ENCODE assay signal across 8 mouse cellular contexts in genomic region chr11:105362946-105363597, GRCm38 (mm10).
DNase-seq lines count a peak whose midpoint lies in the region; ATAC-seq and TF ChIP-seq lines count a peak whose summit lies in the region.

No protein-coding gene starts in this region.

- 3% methylated on average over 40 of the region's 40 CpGs for WGBS in lung, embryonic 14.5 days
- under 1% methylated on average over 40 of the region's 40 CpGs for WGBS in olfactory bulb, adult 2 months
- WGBS in thymus, adult 2 months: 6% methylated on average over 40 of the region's 40 CpGs

- H3K4me2 ChIP-seq in lung, embryonic 14.5 days: peak overlapping the region; percentile 90

- H3K9me3 ChIP-seq in lung, embryonic 14.5 days (ENCODE audit: low read depth, low read length): no peaks in the 10 kb centered on the region

- TF ChIP-seq POLR2A in olfactory bulb, adult 2 months (IDR thresholded peaks at IDR 0.05; ENCODE audit: insufficient read depth, low read depth, low read length): 0 out of 2 replicates have a peak, but pooled peaks have one; percentile 3
- no peak for TF ChIP-seq POLR2A in thymus, adult 2 months (IDR thresholded peaks at IDR 0.05; ENCODE audit: control insufficient read depth, extremely low read depth, insufficient read depth, low read length, poor library complexity)

- peak; percentile 48 for DNase-seq in MN1 (ENCODE audit: low spot score)
- DNase-seq in cerebellum, adult 8-10 months: peak; percentile 68
- DNase-seq in forelimb bud, embryonic 11.5 days (ENCODE audit: low read depth, low spot score): peak; percentile 67
- DNase-seq in heart, postnatal 4 days: peak; percentile 90
- DNase-seq in layer of hippocampus, adult 9-10 months (ENCODE audit: low spot score): peak; percentile 65
- DNase-seq in lung, embryonic 14.5 days: peak; percentile 88
- DNase-seq in thymus, adult 2 months: peak; percentile 83

- no peaks in the 10 kb centered on the region for H3K27me3 ChIP-seq in lung, embryonic 14.5 days (ENCODE audit: insufficient read depth, low read length)
- no peaks in the 10 kb centered on the region for H3K27me3 ChIP-seq in thymus, adult 2 months (ENCODE audit: control insufficient read depth, insufficient read depth, low read length)

- TF ChIP-seq CTCF in lung, embryonic 14.5 days (IDR thresholded peaks at IDR 0.05; ENCODE audit: low read depth): peak; percentile 76
- TF ChIP-seq CTCF in olfactory bulb, adult 2 months (IDR thresholded peaks at IDR 0.05; ENCODE audit: insufficient read depth, low read depth, low read length): peak; percentile 88
- peak; percentile 92; the same call in 1 of the 2 replicates for TF ChIP-seq CTCF in thymus, adult 2 months (IDR thresholded peaks at IDR 0.05; ENCODE audit: borderline replicate concordance, control insufficient read depth, extremely low read depth, insufficient read depth, low read length, poor library complexity)

- peak; percentile 71 for ATAC-seq in lung, embryonic 14.5 days (ENCODE audit: insufficient read depth)

- H3K4me1 ChIP-seq in lung, embryonic 14.5 days (ENCODE audit: insufficient read depth): peaks cover 46% of the 10 kb centered on the region
- peaks cover 37% of the 10 kb centered on the region for H3K4me1 ChIP-seq in olfactory bulb, adult 2 months (ENCODE audit: control insufficient read depth, insufficient read depth, low read length)
- peaks cover 19% of the 10 kb centered on the region for H3K4me1 ChIP-seq in thymus, adult 2 months (replicated peaks; ENCODE audit: control insufficient read depth, insufficient read depth, low read length)

- H3K36me3 ChIP-seq in lung, embryonic 14.5 days (ENCODE audit: insufficient read depth): no peaks in the 10 kb centered on the region
- H3K36me3 ChIP-seq in thymus, adult 2 months (ENCODE audit: control insufficient read depth, insufficient read depth, low read length): no peaks in the 10 kb centered on the region

- peak overlapping the region; percentile 36; the same call in 1 of the 2 replicates for H3K27ac ChIP-seq in lung, embryonic 14.5 days (ENCODE audit: low read depth)
- peak overlapping the region; percentile 82 for H3K27ac ChIP-seq in olfactory bulb, adult 2 months (ENCODE audit: insufficient read depth, low read depth, low read length)
- H3K27ac ChIP-seq in thymus, adult 2 months (ENCODE audit: control insufficient read depth, insufficient read depth, low read length): no peak overlapping the region

- H3K9ac ChIP-seq in lung, embryonic 14.5 days: peak overlapping the region; percentile 63

- H3K4me3 ChIP-seq in lung, embryonic 14.5 days (ENCODE audit: low read depth, low read length): peak overlapping the region; percentile 50
- peak overlapping the region; percentile 67 for H3K4me3 ChIP-seq in olfactory bulb, adult 2 months (ENCODE audit: insufficient read depth, low read depth, low read length)
- peak overlapping the region; percentile 40 for H3K4me3 ChIP-seq in thymus, adult 2 months (ENCODE audit: control insufficient read depth, insufficient read depth, low read length)
